In the genomic region with DNA sequence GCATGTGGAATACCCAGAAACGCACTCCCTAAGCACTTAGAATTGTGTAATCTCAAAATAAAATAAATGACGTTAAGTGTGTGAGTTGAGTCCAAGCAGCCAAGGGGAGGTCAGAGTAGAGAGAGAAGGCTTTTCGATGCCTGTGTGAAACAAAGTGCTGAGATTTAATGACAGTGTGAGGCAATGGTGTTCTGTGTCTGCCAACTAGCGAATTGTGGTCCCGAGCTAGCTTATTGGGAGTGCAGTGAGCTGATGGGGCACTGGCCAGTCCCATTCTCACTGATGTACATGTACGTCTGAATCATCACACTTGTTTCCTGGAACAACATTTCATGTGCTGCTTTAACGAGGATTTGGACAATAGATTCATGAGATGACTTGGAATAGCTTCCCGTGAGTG, we compare ENCODE assay signal across 10 mouse cellular contexts.
"Had no signal": no experiment of that assay in that cellular context is flagged by ENCODE, and none has a peak within 500 bp of the region (broad histone marks: within the 10 kb centered on the region; RNA-seq: fewer than 3 reads in every experiment).

No protein-coding gene starts in this region.

- H3K27ac ChIP-seq: kidney, embryonic 15.5 days; limb, embryonic 10.5 days; liver, embryonic 15.5 days; lung, embryonic 15.5 days; midbrain, embryonic 10.5 days; neural tube, embryonic 12.5 days had no signal

- H3K36me3 ChIP-seq: kidney, embryonic 15.5 days; limb, embryonic 10.5 days; liver, embryonic 15.5 days; lung, embryonic 15.5 days; midbrain, embryonic 10.5 days; neural tube, embryonic 12.5 days had no signal

- H3K27me3 ChIP-seq: kidney, embryonic 15.5 days; liver, embryonic 15.5 days; lung, embryonic 15.5 days; neural tube, embryonic 12.5 days had no signal

- H3K4me3 ChIP-seq: kidney, embryonic 15.5 days; limb, embryonic 10.5 days; liver, embryonic 15.5 days; lung, embryonic 15.5 days; midbrain, embryonic 10.5 days; neural tube, embryonic 12.5 days had no signal

- H3K4me1 ChIP-seq: kidney, embryonic 15.5 days; liver, embryonic 15.5 days; lung, embryonic 15.5 days; midbrain, embryonic 10.5 days; neural tube, embryonic 12.5 days had no signal

- DNase-seq: kidney, adult 11 months; kidney, postnatal 14 days; midbrain, embryonic 14.5 days; thymus, postnatal 36 days had no signal
